Mouse (Mus musculus): Measurements from ENCODE around the gene Sc5d. TPM values are rescaled to one million over a fixed set of nuclear protein-coding genes. Genes with fewer than 3 reads are reported as not detected.

The Sc5d gene
- polyA plus RNA-seq (2015; fragmentation: Nextera tagmentation; extraction: Ambion mirVana) = 63.0 and 72.2 TPM in 2 replicates

- Histone ChIP-seq H3K9ac (peak within 1 kb of the TSS; percentile 89), H3K4me1 (replicated peaks) (peaks cover 38% of the 10 kb centered on the region), H3K4me3 (peak within 1 kb of the TSS; percentile 72), H3K36me3 (peaks cover 2% of the 10 kb centered on the region), H3K9me3 (no peaks in the 10 kb centered on the region), H3K27ac (peak within 1 kb of the TSS; percentile 96), H3K4me2 (peak within 1 kb of the TSS; percentile 77), H3K27me3 (no peaks in the 10 kb centered on the region)
- ATAC-seq (ENCODE audit: low FRiP score) = peak; percentile 98
- 0% methylated on average over 49 of the region's 49 CpGs for WGBS
These were observed at the start of gene Sc5d for GRCm38 (mm10) chr9:42264145-42264544. TSS of gene Sc5d (minus strand) at chr9:42264256.

- H3K9me3 ChIP-seq = no peaks in the 10 kb centered on the region
- 89% methylated on average over 3 of the region's 3 CpGs for WGBS
- ATAC-seq (ENCODE audit: low FRiP score) = no peak
These were observed 47.3 kb upstream of the Sc5d start for GRCm38 (mm10) chr9:42311311-42311710.

DNA sequence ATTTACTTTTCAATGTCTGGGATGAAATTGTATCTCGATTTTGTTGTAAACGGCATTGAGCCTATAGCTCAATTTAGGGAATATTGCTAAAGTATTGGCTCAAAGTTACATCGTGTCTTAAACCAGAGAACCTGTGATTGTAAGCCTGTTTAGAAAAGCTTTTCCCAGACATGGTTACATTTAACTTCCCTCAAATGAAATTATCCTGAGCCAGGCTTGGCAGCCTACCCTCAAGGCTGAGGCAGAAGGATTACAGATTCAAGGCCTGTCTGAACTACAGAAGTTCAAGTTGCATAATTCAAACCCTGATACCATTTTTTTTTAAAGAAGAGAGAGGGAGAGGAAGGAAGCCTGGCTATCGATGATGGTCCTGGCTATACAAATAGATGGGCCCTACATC is 39.8 kb upstream of the Sc5d start:
- no peak overlapping the region for H3K4me2 ChIP-seq
- H3K4me1 ChIP-seq (replicated peaks) = no peaks in the 10 kb centered on the region
- no peak for ATAC-seq (ENCODE audit: low FRiP score)
- 92% methylated on average over 4 of the region's 4 CpGs for WGBS
- no peak overlapping the region for H3K27ac ChIP-seq
- H3K4me3 ChIP-seq = no peak overlapping the region
- H3K9ac ChIP-seq = no peak overlapping the region
- no peaks in the 10 kb centered on the region for H3K27me3 ChIP-seq
- no peaks in the 10 kb centered on the region for H3K9me3 ChIP-seq
- no peaks in the 10 kb centered on the region for H3K36me3 ChIP-seq

More at GRCm38 (mm10) chr9:42311311-42311710, 47.3 kb upstream of the Sc5d start:
- H3K4me1 ChIP-seq (replicated peaks) = peaks cover 3% of the 10 kb centered on the region; the same call in 1 of the 2 replicates
- no peaks in the 10 kb centered on the region for H3K36me3 ChIP-seq
- no peaks in the 10 kb centered on the region for H3K27me3 ChIP-seq
- H3K9ac ChIP-seq = no peak overlapping the region
- no peak overlapping the region for H3K27ac ChIP-seq
- no peak overlapping the region for H3K4me2 ChIP-seq
- H3K4me3 ChIP-seq = no peak overlapping the region

- WGBS = 72% methylated on average over 6 of the region's 6 CpGs
- ATAC-seq (ENCODE audit: low FRiP score) = no peak
- no peak overlapping the region for H3K4me3 ChIP-seq
These were observed 37.1 kb upstream of the Sc5d start for GRCm38 (mm10) chr9:42301082-42301633.

DNA sequence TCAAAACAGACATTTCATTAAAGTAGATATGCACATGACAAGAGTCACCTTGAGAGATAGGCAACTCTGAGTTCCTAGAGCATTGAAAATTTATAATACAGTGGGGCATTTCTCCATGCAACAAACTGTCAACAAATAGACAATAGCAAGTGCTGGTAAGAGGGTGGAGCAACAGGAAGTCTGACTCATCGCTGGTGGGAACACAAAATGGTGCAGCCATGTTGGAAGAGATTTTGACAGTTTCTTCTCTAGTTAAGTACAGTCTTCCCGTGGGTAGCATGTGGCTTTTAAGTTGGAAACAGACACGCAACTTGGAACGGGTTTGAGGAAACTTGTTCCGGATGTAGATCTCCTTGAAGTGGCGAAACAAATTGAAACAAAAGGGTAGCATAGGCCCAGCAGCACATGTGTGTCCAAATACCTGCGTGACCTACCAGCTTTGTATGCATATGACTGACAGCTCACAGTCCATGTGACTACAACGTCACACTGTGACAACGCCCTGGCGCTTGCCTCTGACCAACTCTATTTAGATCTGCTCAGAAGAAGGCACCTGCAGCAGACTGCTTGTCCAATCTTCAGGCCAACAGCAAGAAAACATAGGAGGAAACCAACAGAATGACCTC is 32.4 kb upstream of the Sc5d start:
- Histone ChIP-seq H3K27ac (no peak overlapping the region), H3K4me1 (replicated peaks) (peaks cover 11% of the 10 kb centered on the region), H3K4me3 (no peak overlapping the region), H3K9me3 (no peaks in the 10 kb centered on the region), H3K9ac (no peak overlapping the region), H3K4me2 (no peak overlapping the region), H3K36me3 (no peaks in the 10 kb centered on the region), H3K27me3 (no peaks in the 10 kb centered on the region)
- no peak for ATAC-seq (ENCODE audit: low FRiP score)
- WGBS = 93% methylated on average over 10 of the region's 10 CpGs

More at GRCm38 (mm10) chr9:42301082-42301633, 37.1 kb upstream of the Sc5d start:
- Histone ChIP-seq H3K4me1 (replicated peaks) (no peaks in the 10 kb centered on the region), H3K27me3 (no peaks in the 10 kb centered on the region), H3K4me2 (no peak overlapping the region), H3K9me3 (no peaks in the 10 kb centered on the region), H3K9ac (no peak overlapping the region), H3K36me3 (no peaks in the 10 kb centered on the region), H3K27ac (no peak overlapping the region)

DNA sequence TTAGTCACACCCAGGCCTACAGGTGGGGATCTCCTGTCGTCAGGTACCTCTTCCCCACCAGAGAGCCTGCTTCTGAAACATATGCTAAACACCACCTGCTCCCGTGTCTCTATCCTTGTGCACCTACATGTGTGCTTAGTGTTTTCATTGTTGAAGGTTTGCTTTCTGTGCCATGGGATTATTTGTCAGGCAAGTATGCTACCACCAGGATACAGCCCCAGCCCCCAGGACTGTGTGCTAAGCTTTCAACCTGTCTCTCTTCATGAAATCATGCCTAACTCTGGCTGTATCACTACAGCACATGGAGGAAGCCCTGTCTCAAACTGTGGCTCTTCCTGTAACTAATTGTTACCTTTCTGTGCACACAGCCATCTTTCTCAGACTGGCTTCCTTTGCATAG is 30.1 kb upstream of the Sc5d start:
- 83% methylated on average over 2 of the region's 2 CpGs for WGBS
- Histone ChIP-seq H3K4me1 (replicated peaks) (peaks cover 11% of the 10 kb centered on the region), H3K4me3 (no peak overlapping the region), H3K9ac (no peak overlapping the region), H3K4me2 (no peak overlapping the region), H3K9me3 (peaks cover 2% of the 10 kb centered on the region; the same call in 1 of the 2 replicates), H3K27me3 (no peaks in the 10 kb centered on the region), H3K27ac (no peak overlapping the region), H3K36me3 (no peaks in the 10 kb centered on the region)
- ATAC-seq (ENCODE audit: low FRiP score) = no peak

DNA sequence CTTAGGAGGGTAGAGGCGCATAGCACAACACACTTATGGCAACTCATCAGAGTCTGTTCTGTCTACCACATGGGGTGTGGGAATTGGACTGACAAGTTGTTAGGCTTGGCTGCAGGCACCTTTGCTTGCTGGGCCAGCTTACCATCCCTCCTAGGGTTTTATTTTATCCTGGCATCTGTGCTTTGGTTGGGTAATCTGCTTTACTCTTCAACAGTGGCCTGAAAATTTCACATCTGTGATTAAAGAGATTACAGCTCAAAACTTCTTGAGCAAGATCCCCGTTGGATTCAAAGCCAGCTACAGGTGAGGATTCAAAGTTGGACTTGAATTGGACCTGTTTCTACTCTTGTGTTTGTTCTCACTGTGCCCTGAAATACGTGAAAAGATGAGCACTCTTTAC is 29.5 kb upstream of the Sc5d start:
- no peak overlapping the region for H3K4me2 ChIP-seq
- no peak overlapping the region for H3K4me3 ChIP-seq
- ATAC-seq (ENCODE audit: low FRiP score) = no peak
- H3K4me1 ChIP-seq (replicated peaks) = peaks cover 11% of the 10 kb centered on the region
- H3K36me3 ChIP-seq = no peaks in the 10 kb centered on the region
- H3K27me3 ChIP-seq = no peaks in the 10 kb centered on the region
- H3K27ac ChIP-seq = peak overlapping the region; percentile 62; the same call in 1 of the 2 replicates
- WGBS = 86% methylated on average over 3 of the region's 3 CpGs
- no peak overlapping the region for H3K9ac ChIP-seq
- H3K9me3 ChIP-seq = peaks cover 2% of the 10 kb centered on the region; the same call in 1 of the 2 replicates

- ATAC-seq (ENCODE audit: low FRiP score) = no peak
- peak overlapping the region; percentile 62 for H3K27ac ChIP-seq
- H3K36me3 ChIP-seq = no peaks in the 10 kb centered on the region
- H3K4me1 ChIP-seq (replicated peaks) = peaks cover 11% of the 10 kb centered on the region
- no peak overlapping the region for H3K4me3 ChIP-seq
- peaks cover 2% of the 10 kb centered on the region; the same call in 1 of the 2 replicates for H3K9me3 ChIP-seq
- no peaks in the 10 kb centered on the region for H3K27me3 ChIP-seq
- H3K9ac ChIP-seq = no peak overlapping the region
- WGBS = 30% methylated on average over 7 of the region's 7 CpGs
- H3K4me2 ChIP-seq = no peak overlapping the region
These were observed 29.0 kb upstream of the Sc5d start for GRCm38 (mm10) chr9:42293051-42293450.

DNA sequence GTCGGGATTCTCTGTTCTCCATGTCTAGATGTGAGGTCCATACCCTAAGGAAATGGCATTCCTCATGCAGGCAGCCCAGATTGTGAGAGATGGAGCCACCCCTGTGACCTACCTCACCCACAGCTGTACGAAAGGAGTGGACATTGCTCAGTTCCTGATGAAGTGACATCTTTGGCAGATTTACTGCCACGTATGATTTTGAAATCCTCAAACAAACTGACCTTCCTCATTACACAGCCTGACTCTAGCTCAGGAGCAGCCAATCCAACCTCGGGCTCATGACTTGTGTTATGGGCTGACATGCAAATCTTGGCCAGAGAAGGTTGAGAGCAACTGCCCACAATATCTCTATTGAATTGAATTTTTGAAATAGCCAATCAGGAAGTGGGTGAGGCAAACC is 15.6 kb upstream of the Sc5d start:
- Histone ChIP-seq H3K36me3 (no peaks in the 10 kb centered on the region), H3K27me3 (no peaks in the 10 kb centered on the region), H3K4me2 (no peak overlapping the region), H3K9me3 (no peaks in the 10 kb centered on the region), H3K27ac (no peak overlapping the region), H3K4me1 (replicated peaks) (no peaks in the 10 kb centered on the region), H3K4me3 (no peak overlapping the region), H3K9ac (no peak overlapping the region)
- 79% methylated on average over 4 of the region's 4 CpGs for WGBS
- no peak for ATAC-seq (ENCODE audit: low FRiP score)

GRCm38 (mm10) chr9:42278046-42278445 is 14.0 kb upstream of the Sc5d start:
- no peak overlapping the region for H3K4me3 ChIP-seq
- no peak overlapping the region for H3K9ac ChIP-seq
- H3K36me3 ChIP-seq = no peaks in the 10 kb centered on the region
- no peaks in the 10 kb centered on the region for H3K27me3 ChIP-seq
- no peak overlapping the region for H3K4me2 ChIP-seq
- no peak overlapping the region for H3K27ac ChIP-seq
- H3K4me1 ChIP-seq (replicated peaks) = no peaks in the 10 kb centered on the region
- ATAC-seq (ENCODE audit: low FRiP score) = no peak
- H3K9me3 ChIP-seq = no peaks in the 10 kb centered on the region
- 91% methylated on average over 3 of the region's 3 CpGs for WGBS

- no peak overlapping the region for H3K9ac ChIP-seq
- no peak overlapping the region for H3K4me3 ChIP-seq
- ATAC-seq (ENCODE audit: low FRiP score) = no peak
- no peaks in the 10 kb centered on the region for H3K4me1 ChIP-seq (replicated peaks)
- no peaks in the 10 kb centered on the region for H3K9me3 ChIP-seq
- no peaks in the 10 kb centered on the region for H3K27me3 ChIP-seq
- WGBS = 87% methylated on average over 1 of the region's 1 CpGs
- H3K27ac ChIP-seq = no peak overlapping the region
- H3K36me3 ChIP-seq = no peaks in the 10 kb centered on the region
- no peak overlapping the region for H3K4me2 ChIP-seq
These were observed 13.6 kb upstream of the Sc5d start for GRCm38 (mm10) chr9:42277606-42278005.

- Histone ChIP-seq H3K27ac (no peak overlapping the region), H3K4me2 (no peak overlapping the region), H3K4me3 (no peak overlapping the region), H3K36me3 (no peaks in the 10 kb centered on the region), H3K9me3 (no peaks in the 10 kb centered on the region), H3K4me1 (replicated peaks) (no peaks in the 10 kb centered on the region), H3K9ac (no peak overlapping the region), H3K27me3 (no peaks in the 10 kb centered on the region)
- ATAC-seq (ENCODE audit: low FRiP score) = no peak
These were observed 13.1 kb upstream of the Sc5d start for GRCm38 (mm10) chr9:42277162-42277561.

DNA sequence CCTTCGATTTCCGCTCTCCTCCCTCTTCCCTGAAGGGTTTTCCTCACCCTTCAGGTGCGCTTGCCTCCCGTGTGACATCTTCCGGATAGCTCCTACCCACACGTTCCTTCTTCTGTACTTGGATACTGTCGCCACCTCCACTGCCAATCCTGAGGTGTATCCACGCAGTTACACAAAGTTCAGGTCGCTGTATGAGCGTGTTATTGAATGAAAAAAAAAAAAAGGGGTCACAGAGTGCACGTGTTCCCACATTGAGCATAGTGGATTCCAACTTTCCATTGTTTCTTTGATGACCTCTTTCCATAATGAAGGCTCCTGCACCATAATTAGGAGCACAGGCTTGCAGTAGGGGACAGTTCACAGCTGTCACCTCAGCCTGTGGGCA is 11.7 kb upstream of the Sc5d start:
- ATAC-seq (ENCODE audit: low FRiP score) = no peak
- H3K27me3 ChIP-seq = no peaks in the 10 kb centered on the region
- no peak overlapping the region for H3K4me2 ChIP-seq
- no peaks in the 10 kb centered on the region for H3K4me1 ChIP-seq (replicated peaks)
- H3K9ac ChIP-seq = no peak overlapping the region
- WGBS = 67% methylated on average over 11 of the region's 11 CpGs
- H3K9me3 ChIP-seq = no peaks in the 10 kb centered on the region
- H3K27ac ChIP-seq = no peak overlapping the region
- no peak overlapping the region for H3K4me3 ChIP-seq
- H3K36me3 ChIP-seq = no peaks in the 10 kb centered on the region
